Mouse (Mus musculus): ENCODE measurements at regions not wholly inside any gene's neighbourhood (a gene's known extent, or its start where the extent isn't known, plus 50 kb on each side); places are given as distances from the start of the nearest gene placed in this dataset.

GRCm38 (mm10) chr3:52618212-52618924, 350.2 kb downstream of the Foxo1 start:
- WGBS = 58% methylated on average over 7 of the region's 7 CpGs
- DNase-seq = no peak
- no peak for TF ChIP-seq POLR2A (IDR thresholded peaks at IDR 0.05; ENCODE audit: borderline replicate concordance, extremely low read depth, low read depth, low read length)
- no peak for TF ChIP-seq CTCF (IDR thresholded peaks at IDR 0.05; ENCODE audit: insufficient read depth, low read length)
- H3K4me3 ChIP-seq (replicated peaks; ENCODE audit: extremely low read depth, low read depth, low read length) = no peak overlapping the region
- peaks cover 10% of the 10 kb centered on the region for H3K4me1 ChIP-seq (ENCODE audit: control insufficient read depth, insufficient read depth, low read length)

GRCm38 (mm10) chr3:52617413-52618149, 349.4 kb downstream of the Foxo1 start:
- WGBS = 62% methylated on average over 8 of the region's 8 CpGs
- no peak for DNase-seq
- no peak overlapping the region for H3K4me3 ChIP-seq (replicated peaks; ENCODE audit: extremely low read depth, low read depth, low read length)
- peaks cover 10% of the 10 kb centered on the region for H3K4me1 ChIP-seq (ENCODE audit: control insufficient read depth, insufficient read depth, low read length)
- TF ChIP-seq CTCF (IDR thresholded peaks at IDR 0.05; ENCODE audit: insufficient read depth, low read length) (no peak), POLR2A (IDR thresholded peaks at IDR 0.05; ENCODE audit: borderline replicate concordance, extremely low read depth, low read depth, low read length) (no peak)

- WGBS = 94% methylated on average over 8 of the region's 8 CpGs
Observed at GRCm38 (mm10) chr3:52611881-52612280, 343.7 kb downstream of the Foxo1 start.

GRCm38 (mm10) chr3:52610466-52610865, 342.3 kb downstream of the Foxo1 start:
- 59% methylated on average over 3 of the region's 3 CpGs for WGBS
- DNase-seq = no peak
- Histone ChIP-seq H3K4me1 (ENCODE audit: control insufficient read depth, insufficient read depth, low read length) (no peaks in the 10 kb centered on the region), H3K4me3 (replicated peaks; ENCODE audit: extremely low read depth, low read depth, low read length) (no peak overlapping the region)
- TF ChIP-seq CTCF (IDR thresholded peaks at IDR 0.05; ENCODE audit: insufficient read depth, low read length) (no peak), POLR2A (IDR thresholded peaks at IDR 0.05; ENCODE audit: borderline replicate concordance, extremely low read depth, low read depth, low read length) (no peak)

More at GRCm38 (mm10) chr3:52611881-52612280, 343.7 kb downstream of the Foxo1 start:
- TF ChIP-seq CTCF (IDR thresholded peaks at IDR 0.05; ENCODE audit: insufficient read depth, low read length) (no peak), POLR2A (IDR thresholded peaks at IDR 0.05; ENCODE audit: borderline replicate concordance, extremely low read depth, low read depth, low read length) (no peak)
- Histone ChIP-seq H3K4me1 (ENCODE audit: control insufficient read depth, insufficient read depth, low read length) (no peaks in the 10 kb centered on the region), H3K4me3 (replicated peaks; ENCODE audit: extremely low read depth, low read depth, low read length) (no peak overlapping the region)
- DNase-seq = no peak

GRCm38 (mm10) chr3:52608086-52608426, 339.9 kb downstream of the Foxo1 start:
- no peak for DNase-seq
- 84% methylated on average over 5 of the region's 5 CpGs for WGBS
- Histone ChIP-seq H3K4me1 (ENCODE audit: control insufficient read depth, insufficient read depth, low read length) (no peaks in the 10 kb centered on the region), H3K4me3 (replicated peaks; ENCODE audit: extremely low read depth, low read depth, low read length) (no peak overlapping the region)
- TF ChIP-seq CTCF (IDR thresholded peaks at IDR 0.05; ENCODE audit: insufficient read depth, low read length) = no peak
- TF ChIP-seq POLR2A (IDR thresholded peaks at IDR 0.05; ENCODE audit: borderline replicate concordance, extremely low read depth, low read depth, low read length) = no peak

- DNase-seq = no peak
- 80% methylated on average over 12 of the region's 12 CpGs for WGBS
- no peak for TF ChIP-seq POLR2A (IDR thresholded peaks at IDR 0.05; ENCODE audit: borderline replicate concordance, extremely low read depth, low read depth, low read length)
- TF ChIP-seq CTCF (IDR thresholded peaks at IDR 0.05; ENCODE audit: insufficient read depth, low read length) = no peak
Observed at GRCm38 (mm10) chr3:52607379-52608085, 339.4 kb downstream of the Foxo1 start.

GRCm38 (mm10) chr3:52605261-52605771, 337.2 kb downstream of the Foxo1 start:
- 79% methylated on average over 6 of the region's 6 CpGs for WGBS
- TF ChIP-seq POLR2A (IDR thresholded peaks at IDR 0.05; ENCODE audit: borderline replicate concordance, extremely low read depth, low read depth, low read length) (no peak), CTCF (IDR thresholded peaks at IDR 0.05; ENCODE audit: insufficient read depth, low read length) (no peak)
- no peaks in the 10 kb centered on the region for H3K4me1 ChIP-seq (ENCODE audit: control insufficient read depth, insufficient read depth, low read length)
- no peak for DNase-seq
- H3K4me3 ChIP-seq (replicated peaks; ENCODE audit: extremely low read depth, low read depth, low read length) = no peak overlapping the region

More at GRCm38 (mm10) chr3:52607379-52608085, 339.4 kb downstream of the Foxo1 start:
- no peaks in the 10 kb centered on the region for H3K4me1 ChIP-seq (ENCODE audit: control insufficient read depth, insufficient read depth, low read length)
- H3K4me3 ChIP-seq (replicated peaks; ENCODE audit: extremely low read depth, low read depth, low read length) = no peak overlapping the region

- WGBS = 68% methylated on average over 8 of the region's 8 CpGs
- no peak for DNase-seq
Observed at GRCm38 (mm10) chr3:52603244-52603704, 335.1 kb downstream of the Foxo1 start.

More at GRCm38 (mm10) chr3:52603244-52603704, 335.1 kb downstream of the Foxo1 start:
- Histone ChIP-seq H3K4me3 (replicated peaks; ENCODE audit: extremely low read depth, low read depth, low read length) (no peak overlapping the region), H3K4me1 (ENCODE audit: control insufficient read depth, insufficient read depth, low read length) (no peaks in the 10 kb centered on the region)
- TF ChIP-seq POLR2A (IDR thresholded peaks at IDR 0.05; ENCODE audit: borderline replicate concordance, extremely low read depth, low read depth, low read length) = no peak
- no peak for TF ChIP-seq CTCF (IDR thresholded peaks at IDR 0.05; ENCODE audit: insufficient read depth, low read length)
